Mouse (Mus musculus) MEL (cell line): ENCODE results near the gene Slc4a3. TPM values are rescaled to one million over a fixed set of nuclear protein-coding genes. Genes with fewer than 3 reads are reported as not detected.

ENCODE experiments used
- DNase-seq: peaks from one replicate; pipeline ENCODE4 v3.0.0; 2011; ENCODE audit warnings: low read depth, low spot score
- H3K27ac ChIP-seq: 2 replicates; pipeline ENCODE4 v1.5.1; 2012; ENCODE audit warnings: low read depth, mild to moderate bottlenecking, control low read depth, low read length, moderate library complexity; ENCODE audit not compliant: control insufficient read depth
- H3K27me3 ChIP-seq, 2 experiments: fragments of 150-350 bp in 1 of 2; sonication (generic) in 1 of 2; 2 replicates each; pipeline ENCODE4 v1.6.1; 2012; ENCODE audit warnings: low read length in 2 of 2, mild to moderate bottlenecking in 2 of 2, improper control_type of control experiment in 1 of 2, moderate library complexity in 1 of 2; ENCODE audit not compliant: insufficient read depth in 2 of 2, control insufficient read depth in 1 of 2
- H3K36me3 ChIP-seq, 2 experiments: 2 replicates each; pipeline ENCODE4 v1.6.1; 2012 to 2014; ENCODE audit warnings: low read length in 2 of 2, improper control_type of control experiment in 1 of 2, inconsistent platforms in 1 of 2, mild to moderate bottlenecking in 1 of 2; ENCODE audit not compliant: insufficient read depth in 2 of 2, control insufficient read depth in 1 of 2
- H3K4me1 ChIP-seq, 2 experiments: fragments of 150-350 bp in 1 of 2; sonication (generic) in 1 of 2; 2 replicates each; pipeline ENCODE4 v1.6.1; 2012; ENCODE audit warnings: low read length in 2 of 2, improper control_type of control experiment in 1 of 2, mild to moderate bottlenecking in 1 of 2; ENCODE audit not compliant: insufficient read depth in 2 of 2, control insufficient read depth in 1 of 2
- H3K4me3 ChIP-seq, 2 experiments: fragments of 150-350 bp in 1 of 2; sonication (generic) in 1 of 2; 2 replicates each; pipeline ENCODE4 v1.5.1; 2012; ENCODE audit warnings: low read depth in 2 of 2, low read length in 2 of 2, mild to moderate bottlenecking in 2 of 2, moderate library complexity in 2 of 2, control low read depth in 1 of 2, improper control_type of control experiment in 1 of 2; ENCODE audit not compliant: control insufficient read depth in 1 of 2, insufficient read depth in 1 of 2
- H3K79me2 ChIP-seq: 2 replicates; pipeline ENCODE4 v1.6.1; 2012; ENCODE audit warnings: mild to moderate bottlenecking, low read length, moderate library complexity; ENCODE audit not compliant: control insufficient read depth, poor library complexity, insufficient read depth
- H3K9ac ChIP-seq: 2 replicates; pipeline ENCODE4 v1.6.1; 2012; ENCODE audit warnings: low read depth, mild to moderate bottlenecking, control low read depth, low read length, moderate library complexity; ENCODE audit not compliant: control insufficient read depth, poor library complexity, severe bottlenecking
- H3K9me3 ChIP-seq: fragments of 150-350 bp; sonication (generic); replicated peaks from 2 replicates; pipeline ENCODE4 v1.6.1; 2012; ENCODE audit warnings: mild to moderate bottlenecking, low read length, improper control_type of control experiment, moderate library complexity; ENCODE audit not compliant: insufficient read depth
- CHD2 ChIP-seq: IDR thresholded peaks from 2 replicates; pipeline ENCODE4 v1.6.1; 2011; ENCODE audit warnings: low read length, improper control_type of control experiment
- CTCF ChIP-seq, 3 experiments: IDR thresholded peaks in 2 of 3; conservative IDR thresholded peaks in 1 of 3; 2 replicates each; pipeline ENCODE4 v1.5.1; 2011 to 2012; ENCODE audit warnings: low read length in 3 of 3, low read depth in 2 of 3, mild to moderate bottlenecking in 2 of 3, improper control_type of control experiment in 1 of 3, inconsistent platforms in 1 of 3, mixed read lengths in 1 of 3, moderate library complexity in 1 of 3; ENCODE audit not compliant: control insufficient read depth in 1 of 3, insufficient read depth in 1 of 3, poor library complexity in 1 of 3, severe bottlenecking in 1 of 3
- E2F4 ChIP-seq: IDR thresholded peaks from 2 replicates; pipeline ENCODE4 v1.6.1; 2011; ENCODE audit warnings: low read depth, low read length, improper control_type of control experiment, borderline replicate concordance
- ELF1 ChIP-seq: IDR thresholded peaks from 2 replicates; pipeline ENCODE4 v1.6.1; 2014; ENCODE audit warnings: low read depth, mild to moderate bottlenecking, inconsistent platforms, low read length, improper control_type of control experiment, moderate library complexity
- EP300 ChIP-seq, 2 experiments: IDR thresholded peaks; 2 replicates each; pipeline ENCODE4 v1.6.1; 2011; ENCODE audit warnings: improper control_type of control experiment in 2 of 2, low read length in 2 of 2, low read depth in 1 of 2, mild to moderate bottlenecking in 1 of 2
- GABPA ChIP-seq: IDR thresholded peaks from 2 replicates; pipeline ENCODE4 v1.6.1; 2012; ENCODE audit warnings: low read depth, mild to moderate bottlenecking, inconsistent platforms, low read length, improper control_type of control experiment, moderate library complexity
- JUND ChIP-seq: IDR thresholded peaks from 2 replicates; pipeline ENCODE4 v1.6.1; 2011; ENCODE audit warnings: low read depth, mild to moderate bottlenecking, improper control_type of control experiment, low read length
- KAT2A ChIP-seq: conservative IDR thresholded peaks from 2 replicates; pipeline ENCODE4 v1.6.1; 2012; ENCODE audit warnings: low read depth, low read length, improper control_type of control experiment, inconsistent platforms
- MAFK ChIP-seq: IDR thresholded peaks from 2 replicates; pipeline ENCODE4 v1.6.1; 2011; ENCODE audit warnings: low read depth, mild to moderate bottlenecking, low read length, improper control_type of control experiment, borderline replicate concordance
- MXI1 ChIP-seq: IDR thresholded peaks from 2 replicates; pipeline ENCODE4 v1.6.1; 2011; ENCODE audit warnings: mild to moderate bottlenecking, low read depth, low read length, improper control_type of control experiment
- NELFE ChIP-seq: IDR thresholded peaks from 2 replicates; pipeline ENCODE4 v1.6.1; 2011; ENCODE audit warnings: low read depth, low read length, improper control_type of control experiment
- POLR2A ChIP-seq, 2 experiments: IDR thresholded peaks; 2 replicates each; pipeline ENCODE4 v1.6.1; 2011 to 2012; ENCODE audit warnings: low read length in 2 of 2, mild to moderate bottlenecking in 2 of 2, control low read depth in 1 of 2, improper control_type of control experiment in 1 of 2, low read depth in 1 of 2, moderate library complexity in 1 of 2; ENCODE audit not compliant: control insufficient read depth in 1 of 2, insufficient read depth in 1 of 2, poor library complexity in 1 of 2
- POLR2AphosphoS2 ChIP-seq: IDR thresholded peaks from 2 replicates; pipeline ENCODE4 v1.6.1; 2011; ENCODE audit warnings: low read length, improper control_type of control experiment
- RAD21 ChIP-seq: IDR thresholded peaks from 2 replicates; pipeline ENCODE4 v1.6.1; 2011; ENCODE audit warnings: mild to moderate bottlenecking, low read depth, low read length, improper control_type of control experiment
- RCOR1 ChIP-seq: IDR thresholded peaks from 2 replicates; pipeline ENCODE4 v1.6.1; 2012; ENCODE audit warnings: low read depth, mild to moderate bottlenecking, inconsistent platforms, low read length, improper control_type of control experiment
- SIN3A ChIP-seq: IDR thresholded peaks from 2 replicates; pipeline ENCODE4 v1.6.1; 2012; ENCODE audit warnings: low read length, improper control_type of control experiment, inconsistent platforms
- TCF12 ChIP-seq: IDR thresholded peaks from 2 replicates; pipeline ENCODE4 v1.6.1; 2014; ENCODE audit warnings: low read depth, mild to moderate bottlenecking, inconsistent platforms, low read length, improper control_type of control experiment, moderate library complexity
- UBTF ChIP-seq: IDR thresholded peaks from 2 replicates; pipeline ENCODE4 v1.6.1; 2012; ENCODE audit warnings: low read depth, mild to moderate bottlenecking, inconsistent platforms, low read length, improper control_type of control experiment, moderate library complexity, borderline replicate concordance; ENCODE audit not compliant: insufficient read depth
- USF1 ChIP-seq: IDR thresholded peaks from 2 replicates; pipeline ENCODE4 v1.6.1; 2014; ENCODE audit warnings: low read depth, mild to moderate bottlenecking, inconsistent platforms, low read length, improper control_type of control experiment, moderate library complexity
- USF2 ChIP-seq, 2 experiments: IDR thresholded peaks; 2 replicates each; pipeline ENCODE4 v1.6.1; 2011 to 2012; ENCODE audit warnings: improper control_type of control experiment in 2 of 2, low read length in 2 of 2, borderline replicate concordance in 1 of 2, inconsistent platforms in 1 of 2, low read depth in 1 of 2, mild to moderate bottlenecking in 1 of 2; ENCODE audit not compliant: insufficient read depth in 1 of 2
- ZC3H11A ChIP-seq: IDR thresholded peaks from 2 replicates; pipeline ENCODE4 v1.6.1; 2012; ENCODE audit warnings: low read depth, mild to moderate bottlenecking, inconsistent platforms, low read length, improper control_type of control experiment
- ZNF384 ChIP-seq: IDR thresholded peaks from 2 replicates; pipeline ENCODE4 v1.6.1; 2012; ENCODE audit warnings: low read depth, mild to moderate bottlenecking, inconsistent platforms, low read length, improper control_type of control experiment
- polyA plus RNA-seq, 2 experiments: library from polyadenylated mRNA; stranded (reverse) in 1 of 2; unstranded in 1 of 2; fragments of >175 nt in 1 of 2; fragments of >200 nt in 1 of 2; gene quantifications; 2 replicates each; pipeline versions ENCODE4 v1.2.1 to v1.2.4; 2012; ENCODE audit warnings: low replicate concordance in 2 of 2, low read depth in 1 of 2; ENCODE audit not compliant: insufficient read length in 2 of 2, insufficient read depth in 1 of 2, missing spikeins in 1 of 2
- total RNA-seq: library from RNA; depleted of rRNA; stranded (reverse); fragments of 300-350 nt; gene quantifications from 2 replicates; pipeline ENCODE4 v1.2.3, GENCODE M21; 2012

The Slc4a3 gene
- total and polyA plus RNA-seq, 3 experiments = not detected

- DNase-seq = no peak
- no peaks in the 10 kb centered on the region for H3K27me3 ChIP-seq
- no peak overlapping the region for H3K4me3 ChIP-seq
- no peaks in the 10 kb centered on the region for H3K4me1 ChIP-seq
- no peak overlapping the region for H3K27ac ChIP-seq
- H3K9ac ChIP-seq = no peak overlapping the region
- H3K36me3 ChIP-seq = no peaks in the 10 kb centered on the region
- no peaks in the 10 kb centered on the region for H3K9me3 ChIP-seq
- TF ChIP-seq POLR2A (IDR thresholded peaks at IDR 0.05; ENCODE audit: control insufficient read depth in 1 of 2, insufficient read depth in 1 of 2, low read depth in 1 of 2, low read length in 2 of 2, poor library complexity in 1 of 2) = no peak
- no peak for TF ChIP-seq SIN3A
- TF ChIP-seq CTCF (IDR thresholded peaks at IDR 0.05 in 2 of 3, conservative IDR thresholded peaks at IDR 0.05 in 1 of 3; ENCODE audit: control insufficient read depth in 1 of 3, insufficient read depth in 1 of 3, low read depth in 2 of 3, low read length in 3 of 3, poor library complexity in 1 of 3, severe bottlenecking in 1 of 3) = no peak
- no peak for TF ChIP-seq GABPA
- TF ChIP-seq USF1 = no peak
- no peak for TF ChIP-seq TCF12
- TF ChIP-seq USF2 (IDR thresholded peaks at IDR 0.05; ENCODE audit: borderline replicate concordance in 1 of 2, insufficient read depth in 1 of 2, low read depth in 1 of 2, low read length in 2 of 2) = no peak
- TF ChIP-seq ZNF384 = no peak
- no peak for TF ChIP-seq E2F4
- no peak for TF ChIP-seq MAFK
- no peak for TF ChIP-seq EP300 (IDR thresholded peaks at IDR 0.05; ENCODE audit: low read depth in 1 of 2, low read length in 2 of 2)
- no peak for TF ChIP-seq JUND
- no peak for TF ChIP-seq CHD2
- H3K79me2 ChIP-seq = no peaks in the 10 kb centered on the region
Observed at GRCm38 (mm10) chr1:75595930-75596329, 49.9 kb downstream of the Slc4a3 start.

DNA sequence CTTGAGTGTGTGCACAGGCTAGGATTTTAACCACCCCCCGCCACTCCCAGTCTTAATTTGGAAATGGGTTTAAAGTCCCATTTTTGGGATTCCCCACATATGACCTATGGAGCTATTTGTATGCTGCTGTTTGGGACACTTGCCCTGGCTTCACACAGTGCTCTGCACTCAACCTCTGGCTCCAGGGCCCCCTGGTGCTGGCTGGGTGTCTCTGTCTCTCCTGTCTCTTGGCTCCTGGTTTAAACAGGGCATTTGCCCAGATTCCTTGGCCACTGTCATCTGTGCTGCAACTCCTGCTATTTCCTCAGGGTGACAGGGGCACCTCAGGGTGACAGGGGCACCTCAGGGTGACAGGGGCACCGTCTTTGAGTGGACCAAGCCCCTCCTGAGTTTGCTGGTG is 50.8 kb downstream of the Slc4a3 start:
- TF ChIP-seq POLR2AphosphoS2 (no peak), UBTF (no peak), MXI1 (no peak), POLR2A (IDR thresholded peaks at IDR 0.05; ENCODE audit: control insufficient read depth in 1 of 2, insufficient read depth in 1 of 2, low read depth in 1 of 2, low read length in 2 of 2, poor library complexity in 1 of 2) (no peak), ZC3H11A (no peak), ZNF384 (no peak), MAFK (no peak), RCOR1 (no peak), RAD21 (no peak), GABPA (no peak), KAT2A (no peak), ELF1 (no peak), NELFE (no peak)
- TF ChIP-seq, all 39 proteins: peak for 0
- H3K4me3 ChIP-seq = no peak overlapping the region
- no peak overlapping the region for H3K27ac ChIP-seq
- H3K9me3 ChIP-seq = no peaks in the 10 kb centered on the region
- DNase-seq = no peak
- no peaks in the 10 kb centered on the region for H3K36me3 ChIP-seq
- no peaks in the 10 kb centered on the region for H3K79me2 ChIP-seq
- H3K4me1 ChIP-seq = no peaks in the 10 kb centered on the region
- no peak overlapping the region for H3K9ac ChIP-seq
- H3K27me3 ChIP-seq = no peaks in the 10 kb centered on the region
